Mouse (Mus musculus) cerebellum, postnatal 36 days (tissue): ENCODE measurements around the gene Tmeff2.

Source experiments
- DNase-seq, 2 experiments: peaks; one replicate each; pipeline ENCODE4 v3.0.0; 2021 to 2022; ENCODE audit warnings: mixed read lengths in 2 of 2

Tmeff2 gene

GRCm38 (mm10) chr1:51216292-51217050 lies 316.0 kb downstream of the Tmeff2 start:
- peak in 1 of 2 experiments; percentile 11 for DNase-seq

DNA sequence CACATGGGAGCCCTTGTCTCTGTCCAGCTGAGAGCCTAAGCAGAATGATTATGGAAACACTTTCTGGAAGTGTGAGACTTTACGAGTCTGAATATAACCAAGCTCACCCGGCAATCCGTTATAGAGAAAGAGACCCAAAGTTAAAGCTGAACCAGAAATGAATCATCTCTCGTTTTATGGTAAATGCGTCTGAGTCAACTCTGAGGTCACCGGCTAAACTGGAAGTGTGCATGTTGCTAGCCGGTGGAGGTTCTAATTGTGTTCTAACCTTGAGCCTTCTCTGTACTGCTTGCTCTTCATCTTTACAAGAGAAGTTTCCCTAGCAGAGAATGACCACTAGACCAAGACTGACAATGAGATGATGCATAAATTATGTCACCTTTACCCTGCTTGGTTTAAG lies 316.8 kb downstream of the Tmeff2 start:
- DNase-seq = no peak

GRCm38 (mm10) chr1:51225156-51225555 lies 324.7 kb downstream of the Tmeff2 start:
- DNase-seq = no peak
